Mouse (Mus musculus) liver, embryonic 11.5 days (tissue): Measurements from ENCODE around the gene Tmem116. TPM values are rescaled to one million over a fixed set of nuclear protein-coding genes. Genes with fewer than 3 reads are reported as not detected.

Experiments
- ATAC-seq: fragments of 200-750 bp; cut with Nextera tagmentation; replicated peaks from 2 replicates; pipeline ENCODE4 v1.8.0; 2017; ENCODE audit warnings: moderate number of reproducible peaks, mild to moderate bottlenecking, moderate TSS enrichment, moderate library complexity; ENCODE audit not compliant: low FRiP score
- DNase-seq: peaks from one replicate; pipeline ENCODE4 v3.0.0-alpha.2; 2017; ENCODE audit warnings: low spot score
- H3K27ac ChIP-seq: fragments of 300-500 bp; sonication (generic); 2 replicates; pipeline ENCODE4 v1.5.1; 2014; ENCODE audit warnings: mild to moderate bottlenecking, low read depth, low read length, control low read depth
- H3K27me3 ChIP-seq: fragments of 300-500 bp; sonication (generic); replicated peaks from 2 replicates; pipeline ENCODE4 v1.6.1; 2014; ENCODE audit warnings: low read length, mixed read lengths; ENCODE audit not compliant: control insufficient read depth, insufficient read depth
- H3K36me3 ChIP-seq: fragments of 300-500 bp; sonication (generic); 2 replicates; pipeline ENCODE4 v1.6.1; 2014; ENCODE audit warnings: mild to moderate bottlenecking, low read length, moderate library complexity, mixed read lengths; ENCODE audit not compliant: control insufficient read depth, insufficient read depth
- H3K4me1 ChIP-seq: fragments of 300-500 bp; sonication (generic); replicated peaks from 2 replicates; pipeline ENCODE4 v1.6.1; 2014; ENCODE audit warnings: low read length, mixed read lengths; ENCODE audit not compliant: control insufficient read depth, insufficient read depth
- H3K4me2 ChIP-seq: fragments of 300-500 bp; sonication (generic); 2 replicates; pipeline ENCODE4 v1.6.1; 2014; ENCODE audit warnings: mild to moderate bottlenecking, control low read depth, moderate library complexity
- H3K4me3 ChIP-seq: fragments of 300-500 bp; sonication (generic); 2 replicates; pipeline ENCODE4 v1.5.1; 2014; ENCODE audit warnings: low read depth, low read length, control low read depth
- H3K9ac ChIP-seq: fragments of 300-500 bp; sonication (generic); 2 replicates; pipeline ENCODE4 v1.6.1; 2014; ENCODE audit warnings: low read depth, low read length, control low read depth
- H3K9me3 ChIP-seq: fragments of 300-500 bp; sonication (generic); 2 replicates; pipeline ENCODE4 v1.6.1; 2016; ENCODE audit warnings: low read length, inconsistent platforms, mixed read lengths; ENCODE audit not compliant: control insufficient read depth
- WGBS: fragments of 180-500 bp; shearing (Covaris S2); extraction: QIAGEN DNeasy Blood & Tissue Kit; methylation state at CpG from one replicate; pipeline ENCODE4 v1.1.7; 2014; 5-methylcytosine and 5-hydroxymethylcytosine counted together
- polyA plus RNA-seq: library from polyadenylated mRNA; unstranded; fragments of >200 nt; fragmentation: Nextera tagmentation; extraction: Ambion mirVana; gene quantifications from 2 replicates; pipeline ENCODE4 v1.2.1, GENCODE M21; 2014

The Tmem116 gene
- polyA plus RNA-seq, 1 experiment from 2014 or later = 1.1 TPM

GRCm38 (mm10) chr5:121547084-121547483 lies 95.4 kb downstream of the Tmem116 start:
- peak overlapping the region; percentile 80; the same call in 1 of the 2 replicates for H3K4me3 ChIP-seq
- H3K4me1 ChIP-seq = peaks cover 16% of the 10 kb centered on the region
- H3K9ac ChIP-seq = no peak overlapping the region; the same call in 1 of the 2 replicates
- peak overlapping the region; percentile 72 for H3K4me2 ChIP-seq
- ATAC-seq (0 out of 2 replicates have a peak, but pooled peaks have one; percentile 42), DNase-seq (no peak)
- no peaks in the 10 kb centered on the region; the same call in 1 of the 2 replicates for H3K9me3 ChIP-seq
- H3K27me3 ChIP-seq = no peaks in the 10 kb centered on the region
- H3K27ac ChIP-seq = peak overlapping the region; percentile 85
- WGBS = 74% methylated on average over 3 of the region's 3 CpGs
- no peaks in the 10 kb centered on the region for H3K36me3 ChIP-seq

GRCm38 (mm10) chr5:121549196-121549595 lies 97.5 kb downstream of the Tmem116 start:
- peaks cover 9% of the 10 kb centered on the region for H3K4me1 ChIP-seq
- WGBS = 83% methylated on average over 7 of the region's 7 CpGs
- no peaks in the 10 kb centered on the region for H3K27me3 ChIP-seq
- no peak for DNase-seq
- ATAC-seq = no peak
- H3K36me3 ChIP-seq = no peaks in the 10 kb centered on the region
- no peaks in the 10 kb centered on the region; the same call in 1 of the 2 replicates for H3K9me3 ChIP-seq
- no peak overlapping the region for H3K4me2 ChIP-seq
- H3K9ac ChIP-seq = no peak overlapping the region
- H3K27ac ChIP-seq = no peak overlapping the region
- no peak overlapping the region for H3K4me3 ChIP-seq

- no peak overlapping the region for H3K4me3 ChIP-seq
- 81% methylated on average over 3 of the region's 3 CpGs for WGBS
- H3K27ac ChIP-seq = no peak overlapping the region
- DNase-seq (no peak), ATAC-seq (no peak)
- H3K4me2 ChIP-seq = no peak overlapping the region
- no peaks in the 10 kb centered on the region for H3K9me3 ChIP-seq
- no peaks in the 10 kb centered on the region for H3K36me3 ChIP-seq
- H3K27me3 ChIP-seq = no peaks in the 10 kb centered on the region
- H3K4me1 ChIP-seq = peaks cover 5% of the 10 kb centered on the region; the same call in 1 of the 2 replicates
- no peak overlapping the region for H3K9ac ChIP-seq
Observed at GRCm38 (mm10) chr5:121562436-121562835, 110.7 kb downstream of the Tmem116 start.

GRCm38 (mm10) chr5:121564468-121564895 lies 112.8 kb downstream of the Tmem116 start:
- Histone ChIP-seq H3K36me3 (no peaks in the 10 kb centered on the region), H3K9me3 (no peaks in the 10 kb centered on the region), H3K4me1 (peaks cover 5% of the 10 kb centered on the region; the same call in 1 of the 2 replicates), H3K27me3 (no peaks in the 10 kb centered on the region), H3K9ac (peak overlapping the region; percentile 52), H3K4me3 (peak overlapping the region; percentile 31), H3K27ac (no peak overlapping the region), H3K4me2 (peak overlapping the region; percentile 63)
- peak; percentile 83 for DNase-seq
- WGBS = 11% methylated on average over 11 of the region's 11 CpGs
- ATAC-seq = peak; percentile 57; the same call in 1 of the 2 replicates

- 85% methylated on average over 16 of the region's 16 CpGs for WGBS
- no peak for ATAC-seq
Observed at GRCm38 (mm10) chr5:121566035-121566681, 114.5 kb downstream of the Tmem116 start.

GRCm38 (mm10) chr5:121569881-121570420 lies 118.3 kb downstream of the Tmem116 start:
- Histone ChIP-seq H3K36me3 (peaks cover 7% of the 10 kb centered on the region), H3K9me3 (no peaks in the 10 kb centered on the region), H3K27ac (no peak overlapping the region), H3K27me3 (no peaks in the 10 kb centered on the region), H3K4me2 (no peak overlapping the region), H3K4me1 (no peaks in the 10 kb centered on the region), H3K4me3 (no peak overlapping the region), H3K9ac (no peak overlapping the region)
- DNase-seq = no peak
- WGBS = 85% methylated on average over 8 of the region's 9 CpGs
- no peak for ATAC-seq

More at GRCm38 (mm10) chr5:121566035-121566681, 114.5 kb downstream of the Tmem116 start:
- Histone ChIP-seq H3K4me1 (peaks cover 5% of the 10 kb centered on the region; the same call in 1 of the 2 replicates), H3K4me2 (no peak overlapping the region), H3K9me3 (no peaks in the 10 kb centered on the region), H3K4me3 (no peak overlapping the region), H3K9ac (no peak overlapping the region), H3K27me3 (no peaks in the 10 kb centered on the region), H3K36me3 (no peaks in the 10 kb centered on the region), H3K27ac (no peak overlapping the region)
- no peak for DNase-seq

- ATAC-seq = no peak
- peaks cover 7% of the 10 kb centered on the region for H3K36me3 ChIP-seq
- WGBS = 81% methylated on average over 1 of the region's 1 CpGs
Observed at GRCm38 (mm10) chr5:121570787-121571186, 119.1 kb downstream of the Tmem116 start.

More at GRCm38 (mm10) chr5:121570787-121571186, 119.1 kb downstream of the Tmem116 start:
- no peaks in the 10 kb centered on the region for H3K27me3 ChIP-seq
- H3K4me1 ChIP-seq = no peaks in the 10 kb centered on the region
- no peak for DNase-seq
- H3K9me3 ChIP-seq = no peaks in the 10 kb centered on the region
- H3K4me3 ChIP-seq = no peak overlapping the region
- H3K27ac ChIP-seq = no peak overlapping the region
- no peak overlapping the region for H3K4me2 ChIP-seq
- H3K9ac ChIP-seq = no peak overlapping the region
